Mouse (Mus musculus) embryonic stem cell, embryonic (primary cell): ENCODE data around the gene Pwwp2b.

Experiments
- CTCF ChIA-PET, 4 experiments: fragments of 300-600 bp in 2 of 4; fragments of 350-600 bp in 2 of 4; sonication (Branson Sonifier 250); formaldehyde crosslinking; loops; one replicate each; lab custom pipeline; 2022; ENCODE audit warnings: inconsistent platforms in 2 of 4; lab: Charles Lee
- POLR2A ChIA-PET, 4 experiments: fragments of 300-600 bp in 2 of 4; fragments of 350-600 bp in 2 of 4; sonication (Branson Sonifier 250); formaldehyde crosslinking; loops; one replicate each; lab custom pipeline; 2022; ENCODE audit warnings: antibody characterized with exemption in 4 of 4, inconsistent platforms in 1 of 4; lab: Charles Lee

Gene Pwwp2b

DNA sequence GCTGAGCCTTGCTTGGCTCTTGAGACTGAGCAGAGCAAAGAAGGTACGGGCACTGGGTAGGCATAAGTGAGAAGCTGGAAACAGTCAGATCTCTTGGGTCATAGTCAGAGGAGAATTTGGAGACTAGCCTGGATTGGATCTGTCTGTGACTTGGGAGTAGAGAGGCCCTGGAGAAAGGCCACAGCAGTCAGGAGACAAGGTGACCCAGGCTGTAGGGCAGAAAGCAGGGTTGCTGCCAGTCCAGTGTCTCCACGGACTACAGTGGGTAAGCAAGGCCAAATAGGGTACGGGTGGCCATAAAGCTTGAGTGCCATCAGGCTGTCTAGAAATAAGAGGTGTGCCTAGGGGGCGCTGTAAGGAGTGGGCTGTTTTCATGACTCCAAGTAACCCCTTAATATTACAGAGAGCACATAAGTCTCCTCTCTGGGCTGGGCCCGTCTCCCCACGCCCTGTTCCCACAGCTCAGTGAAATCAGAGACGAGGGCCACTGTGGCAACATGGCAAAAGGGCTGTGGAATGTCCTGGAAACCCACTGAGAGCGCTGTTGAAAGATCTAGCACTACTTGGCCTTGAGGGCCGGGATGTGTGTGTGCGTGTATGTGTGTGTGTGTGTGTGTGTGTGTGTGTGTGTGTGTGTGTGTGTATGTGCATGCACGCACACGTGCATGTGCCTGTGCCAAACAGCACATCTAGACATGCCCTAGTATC, 12.5 kb upstream of the Pwwp2b start:
- ChIA-PET POLR2A (interaction anchor here in 3 of 4 experiments (0.7 to 6.1 kb wide), 12 partner anchors 10 to 63 kb away, joined by 3 to 53 read pairs (median 4); partner anchors contain the start of genes Lrrc27 (in 2 of the 3), Pwwp2b (in 2 of the 3) and Stk32c (in 2 of the 3)), CTCF (interaction anchor here in 3 of 4 experiments (0.6 to 4.2 kb wide), 12 partner anchors 11 to 317 kb away, joined by 3 to 55 read pairs (median 4); partner anchors contain the start of genes Lrrc27 (in 1 of the 3) and Stk32c (in 1 of the 3))

DNA sequence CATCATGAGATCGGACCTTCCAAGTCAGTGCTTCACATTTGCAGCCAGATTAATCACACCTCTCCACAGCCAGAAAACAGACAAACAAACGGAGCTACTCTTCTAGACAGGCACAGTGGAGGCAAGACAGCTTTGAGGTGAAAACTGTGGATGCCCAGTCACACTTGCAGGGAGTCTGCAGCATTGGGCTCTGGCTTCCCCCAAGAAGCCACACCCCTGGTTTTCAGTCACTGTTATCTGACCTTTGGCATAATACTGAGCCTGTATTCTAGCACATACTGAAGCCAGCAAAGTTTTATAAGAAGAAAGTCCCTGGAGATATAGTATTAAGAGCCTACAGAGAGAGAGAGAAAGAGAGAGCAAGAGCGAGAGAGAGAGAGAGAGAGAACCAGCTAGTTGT, 8.8 kb upstream of the Pwwp2b start:
- ChIA-PET CTCF (interaction anchor here in 2 of 4 experiments (1.2 kb wide), 2 partner anchors 60 to 171 kb away, joined by 3 to 4 read pairs; no protein-coding TSS in a partner anchor), POLR2A (interaction anchor here in 2 of 4 experiments (0.6 to 1.8 kb wide), 4 partner anchors 8 to 27 kb away, joined by 3 to 5 read pairs (median 4); partner anchors contain the start of gene Lrrc27 (in 1 of the 2))

DNA sequence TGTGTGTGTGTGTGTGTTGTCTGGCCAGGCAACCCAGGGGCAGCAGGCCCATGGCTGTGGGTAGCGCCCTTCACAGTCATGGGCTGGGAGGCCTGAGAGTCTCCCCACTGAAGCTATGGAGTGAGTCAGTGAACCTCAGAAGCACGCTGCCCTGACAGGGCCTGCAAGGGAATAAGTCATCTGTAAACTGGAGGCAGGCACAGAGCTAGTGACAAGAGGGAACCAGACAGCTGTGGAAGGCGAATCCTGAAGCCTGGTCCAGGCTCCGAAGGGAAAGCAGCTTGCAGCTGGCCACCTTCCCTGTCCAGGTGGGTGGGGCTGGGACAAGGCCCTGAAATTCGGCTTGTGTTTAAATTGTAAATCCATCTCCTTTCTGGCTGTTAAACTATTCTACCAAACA, 2.2 kb upstream of the Pwwp2b start:
- ChIA-PET POLR2A (interaction anchor here in 2 of 4 experiments (0.8 to 7.5 kb wide), 8 partner anchors 11 to 35 kb away, joined by 3 to 53 read pairs (median 4); no protein-coding TSS in a partner anchor), CTCF (interaction anchor here in 3 of 4 experiments (0.7 to 5.2 kb wide), 4 partner anchors 11 to 57 kb away, joined by 3 to 27 read pairs (median 6); no protein-coding TSS in a partner anchor)

DNA sequence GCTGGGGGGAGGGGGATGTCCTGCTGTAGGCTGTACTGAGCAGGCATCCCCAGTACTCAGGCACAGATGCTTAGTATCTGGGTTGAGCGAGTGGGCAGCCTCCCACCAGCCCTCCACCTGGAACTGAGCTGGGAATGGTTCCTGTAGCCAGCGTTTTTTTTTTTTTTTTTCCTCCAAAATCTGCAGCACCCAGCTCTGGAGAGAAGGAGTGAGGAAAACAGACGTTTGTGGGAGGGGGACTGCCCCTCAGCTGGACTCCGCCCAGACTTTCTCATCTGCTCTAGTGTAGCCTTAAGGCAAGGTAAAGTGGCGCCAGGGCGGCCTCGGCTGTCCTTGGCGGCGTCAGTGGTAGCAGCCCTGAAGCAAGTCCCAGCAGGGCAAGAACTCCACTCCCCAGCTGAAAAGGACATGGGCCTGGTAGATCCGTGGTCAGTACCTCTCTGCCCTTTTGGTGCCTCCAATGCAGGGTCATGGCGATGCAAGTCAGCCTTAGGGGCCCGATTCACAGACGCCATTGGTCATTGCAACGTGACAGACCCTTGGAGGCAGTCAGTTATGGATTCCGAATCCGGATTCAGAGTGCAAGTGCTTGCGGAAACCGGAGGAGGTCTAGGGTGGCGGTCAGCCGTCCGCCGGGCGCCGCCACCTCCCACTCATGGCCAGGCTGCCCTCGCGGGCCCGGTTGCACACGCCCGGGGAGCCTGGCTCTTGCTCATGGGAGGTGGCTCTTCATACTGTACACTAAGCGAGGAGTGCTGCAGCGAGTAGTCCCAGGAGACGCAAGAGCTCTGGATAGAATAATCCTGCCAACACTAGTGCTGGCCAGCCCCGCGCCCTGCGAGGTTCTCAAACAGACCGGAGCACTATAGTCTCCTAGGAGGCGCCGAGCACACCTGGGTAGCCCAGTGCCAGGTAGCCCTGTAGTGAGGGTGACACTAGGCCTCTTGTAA, 1.1 kb upstream of the Pwwp2b start:
- ChIA-PET POLR2A (interaction anchor here in 3 of 4 experiments (0.6 to 7.5 kb wide), 13 partner anchors 8 to 141 kb away, joined by 3 to 53 read pairs (median 4); partner anchors contain the start of genes Stk32c (in 2 of the 3), Inpp5a (in 1 of the 3) and Lrrc27 (in 1 of the 3)), CTCF (interaction anchor here in 3 of 4 experiments (0.6 to 5.2 kb wide), 4 partner anchors 12 to 704 kb away, joined by 3 to 27 read pairs (median 5); no protein-coding TSS in a partner anchor)

DNA sequence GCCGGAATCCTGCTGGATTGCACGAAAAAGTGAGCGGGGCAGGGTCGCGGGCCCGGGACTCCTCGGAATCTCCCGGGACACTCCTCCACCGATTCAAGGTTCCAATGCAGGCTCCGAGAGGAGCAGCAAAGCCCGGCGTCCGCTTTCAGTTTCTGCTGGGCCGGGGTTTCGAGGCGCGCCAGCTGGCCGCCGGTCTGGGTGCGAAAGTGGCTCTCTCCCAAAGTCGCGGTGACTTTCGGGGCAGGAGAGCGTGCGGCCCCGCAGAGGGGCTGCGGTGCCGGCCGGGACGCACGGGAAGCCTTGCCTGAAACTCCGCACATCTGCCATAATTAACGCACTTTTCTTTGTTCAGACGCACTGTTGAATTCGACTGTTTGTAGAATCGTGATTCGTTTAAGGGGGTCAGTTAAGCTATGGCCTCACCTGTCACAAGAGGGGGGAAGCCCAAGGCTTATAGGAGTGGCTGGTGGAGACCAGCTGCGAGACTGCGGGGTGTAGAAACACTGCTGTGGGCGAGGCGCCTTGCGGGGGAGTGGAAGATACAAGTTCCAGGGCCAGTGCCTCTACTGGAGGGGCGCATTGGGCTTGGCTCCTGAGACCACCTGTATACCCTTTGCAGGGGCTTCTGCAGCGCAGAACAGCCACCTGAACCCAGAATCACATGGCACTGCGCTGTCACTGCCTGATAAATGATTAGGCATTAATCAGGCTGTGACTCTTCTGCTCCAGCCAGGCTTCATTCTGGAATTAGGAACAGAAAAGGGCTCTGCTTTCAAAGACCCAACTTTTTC, 528 bp downstream of the Pwwp2b start:
- POLR2A ChIA-PET = interaction anchor here in 2 of 4 experiments (0.9 to 7.5 kb wide), 6 partner anchors 13 to 331 kb away, joined by 3 to 53 read pairs (median 6); partner anchors contain the start of genes Dpysl4 (in 1 of the 2), Lrrc27 (in 1 of the 2) and Stk32c (in 1 of the 2)
- CTCF ChIA-PET = interaction anchor here in 2 of 4 experiments (1.1 to 5.2 kb wide), 3 partner anchors 14 to 50 kb away, joined by 3 to 27 read pairs (median 5); partner anchors contain the start of genes Lrrc27 (in 1 of the 2) and Stk32c (in 1 of the 2)

DNA sequence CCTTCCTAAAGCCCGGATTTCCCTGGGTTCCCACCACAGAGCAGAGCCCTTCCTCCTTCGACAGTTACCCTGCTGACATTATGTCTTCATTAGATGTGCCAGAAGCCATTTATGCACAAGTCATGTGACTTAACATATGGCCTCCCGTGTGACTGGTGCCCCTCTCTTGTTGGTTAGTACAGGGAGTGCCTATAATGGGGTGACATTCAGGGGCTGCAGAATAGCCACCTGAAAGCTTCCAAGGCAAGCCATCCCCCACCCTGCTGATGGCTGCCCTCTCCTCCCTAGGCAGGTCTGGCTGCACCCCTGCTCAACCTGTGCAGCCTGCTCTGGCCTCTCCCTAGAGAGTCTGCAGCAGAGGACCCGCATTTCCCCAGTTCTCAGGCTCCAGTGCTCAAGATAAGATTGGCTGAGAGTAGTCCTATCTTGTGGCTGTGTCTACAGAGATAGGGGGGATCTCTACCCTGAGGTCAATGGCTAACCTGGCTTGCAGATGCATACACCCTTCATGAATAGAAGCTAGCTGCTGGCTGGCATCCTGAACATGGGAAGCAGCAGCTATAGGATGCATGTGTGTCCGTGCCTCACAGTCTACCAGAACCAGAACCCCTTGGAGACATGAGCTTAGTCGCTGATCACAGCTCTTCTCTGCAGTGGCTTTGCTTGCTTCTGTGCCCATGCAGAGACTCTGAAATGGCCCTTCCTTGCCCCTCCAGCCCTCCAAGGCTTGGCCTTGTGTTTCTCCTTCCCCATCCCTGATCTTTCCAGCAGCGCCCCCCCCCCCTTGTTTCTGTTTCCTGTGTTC, 1.3 kb downstream of the Pwwp2b start:
- ChIA-PET POLR2A (interaction anchor here in 3 of 4 experiments (0.5 to 7.5 kb wide), 8 partner anchors 9 to 336 kb away, joined by 3 to 53 read pairs (median 4); no protein-coding TSS in a partner anchor), CTCF (interaction anchor here (0.6 to 5.2 kb wide), 5 partner anchors 14 to 1016 kb away, joined by 3 to 27 read pairs (median 4); partner anchors contain the start of genes Lrrc27 (in 1 of the 4) and Stk32c (in 1 of the 4))

DNA sequence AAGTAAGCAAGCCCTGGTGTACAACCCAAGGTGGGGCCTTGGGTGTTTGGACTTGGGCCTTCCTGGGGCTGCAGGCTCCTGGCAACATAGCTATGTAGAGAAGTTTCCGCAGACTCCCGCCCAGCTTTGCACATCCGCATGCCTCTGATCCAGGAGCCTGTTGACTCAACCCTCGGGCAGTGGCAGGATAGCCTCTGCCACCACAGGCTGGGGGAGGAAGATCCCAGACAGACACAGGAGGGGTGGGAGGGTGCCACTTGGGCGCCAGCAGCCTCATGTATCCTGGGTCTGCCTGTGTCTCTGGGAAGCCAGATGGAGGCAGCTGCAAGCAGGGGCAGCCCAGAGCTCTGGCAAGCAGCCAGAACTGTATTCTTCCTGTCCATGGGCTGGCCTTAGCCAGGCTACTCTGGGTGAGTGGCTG, 3.6 kb downstream of the Pwwp2b start:
- ChIA-PET CTCF (interaction anchor here in 1 of 4 experiments (0.8 kb wide), 1 partner anchor 43 kb away, joined by 6 read pairs; no protein-coding TSS in a partner anchor), POLR2A (interaction anchor here in 3 of 4 experiments (0.5 to 2.2 kb wide), 6 partner anchors 11 to 51 kb away, joined by 3 to 5 read pairs (median 4); no protein-coding TSS in a partner anchor)

DNA sequence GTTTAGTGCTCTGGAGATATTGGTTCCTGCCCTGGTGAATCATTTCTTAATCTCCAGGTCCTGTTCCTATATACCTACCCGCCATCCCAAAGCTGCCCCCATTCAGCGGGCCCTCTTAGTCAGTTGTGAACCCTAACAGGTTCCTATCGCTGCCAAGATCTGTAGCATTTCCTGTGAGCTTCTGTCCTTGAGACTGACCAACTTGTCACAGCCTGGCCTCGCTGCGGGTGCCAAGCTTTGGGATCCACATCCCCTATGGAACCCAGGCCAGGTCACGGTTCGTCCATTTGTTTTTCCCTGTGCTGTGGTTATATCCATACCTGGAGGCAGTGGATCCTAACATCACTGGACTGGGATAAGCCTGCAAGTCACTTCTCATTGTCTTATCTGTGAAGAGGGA, 4.3 kb downstream of the Pwwp2b start:
- CTCF ChIA-PET = interaction anchor here in 2 of 4 experiments (0.5 to 1.0 kb wide), 2 partner anchors 19 kb away, joined by 3 to 4 read pairs; no protein-coding TSS in a partner anchor
- POLR2A ChIA-PET = interaction anchor here in 1 of 4 experiments (1.0 kb wide), 1 partner anchor 18 kb away, joined by 3 read pairs; no protein-coding TSS in a partner anchor

DNA sequence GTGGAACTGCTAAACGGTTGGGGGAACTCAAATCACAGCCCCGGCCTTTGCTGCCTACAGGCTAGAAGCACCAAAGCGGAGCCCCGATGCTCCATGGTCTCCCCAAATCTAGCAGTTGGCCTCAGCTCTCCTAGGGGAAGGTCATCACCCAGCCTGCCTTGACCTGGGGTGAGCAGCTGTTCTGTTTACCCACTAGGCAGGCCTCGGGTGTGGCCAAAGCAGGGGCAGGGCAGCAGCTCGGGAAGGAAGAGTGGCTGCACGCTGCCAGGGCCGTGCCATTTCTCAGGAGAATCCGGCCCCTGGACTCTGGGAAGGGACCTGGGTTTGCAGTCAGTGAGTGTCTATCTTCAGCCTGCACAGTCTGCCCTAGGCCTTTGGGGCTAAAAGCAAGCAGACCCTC, 4.7 kb downstream of the Pwwp2b start:
- POLR2A ChIA-PET = interaction anchor here in 2 of 4 experiments (0.6 to 1.0 kb wide), 3 partner anchors 18 to 181 kb away, joined by 3 read pairs; no protein-coding TSS in a partner anchor

DNA sequence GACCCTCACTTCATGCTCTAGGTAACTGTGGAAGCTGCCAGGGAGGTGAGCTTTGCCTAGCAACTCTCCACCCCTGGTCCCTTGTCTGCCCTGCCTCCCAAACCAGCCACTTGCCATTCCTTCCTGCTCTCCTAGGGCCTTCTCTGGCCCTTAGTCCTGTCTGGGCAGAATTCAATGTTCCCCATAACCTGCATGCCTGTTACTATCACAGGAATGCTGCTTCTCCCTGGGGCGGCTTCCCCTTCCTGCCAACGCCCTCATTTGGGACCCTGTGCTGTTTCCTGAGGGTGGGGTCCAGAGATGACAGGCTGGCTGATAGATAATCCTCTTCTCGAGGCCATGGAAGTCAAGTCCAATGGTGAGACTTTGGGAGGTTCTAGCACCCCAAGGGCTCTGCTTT, 5.2 kb downstream of the Pwwp2b start:
- ChIA-PET CTCF (interaction anchor here in 2 of 4 experiments (0.6 to 1.0 kb wide), 3 partner anchors 9 to 22 kb away, joined by 4 to 5 read pairs (median 5); no protein-coding TSS in a partner anchor), POLR2A (interaction anchor here in 3 of 4 experiments (0.5 to 0.8 kb wide), 4 partner anchors 11 to 403 kb away, joined by 3 read pairs; no protein-coding TSS in a partner anchor)

More for the DNA sequence above, 4.7 kb downstream of the Pwwp2b start:
- CTCF ChIA-PET = interaction anchor here in 3 of 4 experiments (0.5 to 1.0 kb wide), 3 partner anchors 9 to 19 kb away, joined by 3 to 5 read pairs (median 4); no protein-coding TSS in a partner anchor

DNA sequence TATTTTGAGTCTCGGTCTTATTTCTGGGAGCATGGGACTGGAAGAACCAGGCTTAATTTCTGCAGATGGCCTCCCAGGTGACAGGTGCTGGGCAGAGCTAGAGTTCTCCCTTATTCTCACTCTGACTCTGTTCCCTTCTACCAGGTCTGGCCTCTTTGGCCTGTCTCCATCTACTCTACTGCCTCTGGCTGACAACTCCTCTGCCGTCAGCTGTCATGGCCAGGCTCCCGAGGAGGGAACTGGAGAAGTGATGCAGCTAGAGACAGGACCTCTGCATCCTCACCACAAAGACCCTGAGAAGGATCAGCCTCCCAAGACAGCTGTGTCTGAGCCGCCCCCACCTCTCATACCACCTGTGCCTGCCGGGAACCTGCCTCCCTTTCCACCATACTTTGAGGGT, 6.3 kb downstream of the Pwwp2b start:
- CTCF ChIA-PET = no interaction called here
- POLR2A ChIA-PET = no interaction called here

DNA sequence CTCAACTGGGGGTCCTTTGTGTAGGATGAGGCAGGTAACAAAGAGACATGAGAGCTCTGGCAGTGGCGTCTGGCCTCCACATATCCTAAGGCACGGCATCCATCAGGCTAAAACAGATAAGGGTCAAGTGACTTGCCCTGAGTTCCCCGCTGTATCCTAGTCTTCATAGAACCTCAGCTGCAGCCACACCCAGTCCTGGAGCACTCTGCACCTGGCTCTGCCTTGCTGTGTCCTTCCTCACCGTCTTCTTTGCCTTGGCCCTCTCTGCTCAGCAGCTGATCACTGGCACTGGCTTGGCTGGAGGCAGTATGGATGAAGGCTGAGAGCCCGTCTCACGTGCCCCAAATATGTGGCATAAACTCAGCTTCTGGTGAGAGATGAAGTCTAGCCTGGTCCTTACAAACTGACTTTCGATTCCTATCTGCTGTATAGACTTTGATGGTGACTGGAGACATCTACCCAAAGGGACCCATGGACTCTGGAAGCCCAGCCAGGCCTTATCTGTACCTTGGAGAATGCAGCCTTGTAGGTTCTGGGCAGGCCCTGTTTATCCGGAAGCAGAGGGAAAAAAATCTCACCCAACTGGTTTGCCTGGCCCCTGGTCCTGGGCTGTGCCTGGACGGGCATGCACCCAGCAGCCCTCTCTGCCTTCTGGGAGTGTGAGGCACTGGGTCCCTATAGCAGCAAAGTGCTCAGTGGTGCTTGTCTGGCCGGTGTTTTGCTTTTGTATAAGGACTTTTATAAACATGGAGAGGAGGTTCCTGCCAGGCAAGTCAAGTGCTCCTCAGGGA, 9.7 kb downstream of the Pwwp2b start:
- POLR2A ChIA-PET = interaction anchor here in 1 of 4 experiments (1.1 kb wide), 1 partner anchor 11 kb away, joined by 3 read pairs; no protein-coding TSS in a partner anchor

DNA sequence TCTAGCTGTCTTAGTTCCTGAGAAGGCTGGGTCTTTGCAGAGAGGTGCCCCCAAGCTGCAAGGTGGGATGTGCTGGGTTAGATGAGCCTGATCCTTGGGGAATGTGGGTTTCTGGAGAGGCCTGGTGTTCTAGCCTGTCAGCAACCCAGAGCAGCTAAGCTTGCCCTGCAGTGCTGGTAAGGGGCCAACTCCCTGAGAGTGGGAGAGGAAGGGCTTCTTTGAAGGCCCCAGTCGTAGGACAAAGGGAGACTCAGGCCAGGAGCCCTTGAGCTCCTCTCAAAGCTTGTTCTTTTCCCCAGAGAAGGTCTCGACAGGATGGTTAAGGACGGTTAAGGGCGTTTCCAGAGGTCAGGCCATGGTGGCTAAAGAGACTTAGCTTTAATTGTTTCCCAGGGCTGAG, 16.1 kb downstream of the Pwwp2b start:
- CTCF ChIA-PET = interaction anchor here in 3 of 4 experiments (0.6 to 1.4 kb wide), 9 partner anchors 8 to 366 kb away, joined by 3 to 12 read pairs (median 4); no protein-coding TSS in a partner anchor
- POLR2A ChIA-PET = interaction anchor here (0.6 to 2.3 kb wide), 22 partner anchors 9 to 418 kb away, joined by 3 to 11 read pairs (median 3); no protein-coding TSS in a partner anchor

More for the DNA sequence above, 9.7 kb downstream of the Pwwp2b start:
- CTCF ChIA-PET = no interaction called here

DNA sequence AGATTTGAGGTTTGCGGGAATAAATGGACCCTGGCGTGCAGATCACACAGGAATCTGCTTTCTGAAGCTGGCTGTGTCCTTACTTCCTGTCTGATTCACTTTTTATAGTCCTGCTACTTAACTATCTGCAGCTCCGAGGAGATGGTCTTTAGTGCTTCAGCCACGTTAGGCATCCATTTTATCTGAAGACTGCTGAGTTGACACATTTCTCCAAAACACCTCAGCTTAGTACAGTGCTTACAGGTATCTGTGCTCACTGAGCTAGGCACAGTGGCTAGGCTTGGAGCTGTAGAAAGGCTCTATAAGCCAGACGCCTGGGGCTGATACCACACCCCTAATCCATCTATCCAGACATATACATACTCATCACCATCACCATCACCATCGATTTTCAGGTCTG, 17.4 kb downstream of the Pwwp2b start:
- ChIA-PET CTCF (interaction anchor here in 3 of 4 experiments (0.5 to 1.6 kb wide), 6 partner anchors 31 to 368 kb away, joined by 3 to 5 read pairs (median 3); no protein-coding TSS in a partner anchor), POLR2A (interaction anchor here (0.5 to 2.3 kb wide), 9 partner anchors 8 to 849 kb away, joined by 3 to 12 read pairs (median 3); no protein-coding TSS in a partner anchor)
